Mouse (Mus musculus): ENCODE measurements around the gene Hes5.

Hes5 gene

DNA sequence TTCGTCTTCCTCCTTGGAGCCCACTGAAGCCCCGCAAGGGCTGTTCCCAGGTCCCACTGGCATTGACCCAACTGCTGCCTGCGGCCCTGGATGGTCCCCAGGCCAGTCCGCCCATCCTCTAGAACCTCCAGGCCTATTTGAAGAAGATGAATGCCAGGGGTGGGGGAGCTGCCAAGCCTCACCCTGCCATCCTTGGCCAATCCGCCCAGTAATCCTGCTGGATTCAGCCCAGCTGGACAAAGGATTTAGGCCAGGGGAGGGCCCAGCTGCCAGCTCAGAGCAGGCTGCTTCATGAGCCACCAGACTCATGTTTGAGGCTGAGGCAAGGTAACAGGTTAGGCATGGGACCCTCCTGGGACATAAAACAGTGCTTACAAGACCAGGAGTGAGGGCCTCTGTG lies 50.1 kb downstream of the Hes5 start:
- no peak for TF ChIP-seq GATA4 (IDR thresholded peaks at IDR 0.05; ENCODE audit: insufficient replicate concordance, low read length)

DNA sequence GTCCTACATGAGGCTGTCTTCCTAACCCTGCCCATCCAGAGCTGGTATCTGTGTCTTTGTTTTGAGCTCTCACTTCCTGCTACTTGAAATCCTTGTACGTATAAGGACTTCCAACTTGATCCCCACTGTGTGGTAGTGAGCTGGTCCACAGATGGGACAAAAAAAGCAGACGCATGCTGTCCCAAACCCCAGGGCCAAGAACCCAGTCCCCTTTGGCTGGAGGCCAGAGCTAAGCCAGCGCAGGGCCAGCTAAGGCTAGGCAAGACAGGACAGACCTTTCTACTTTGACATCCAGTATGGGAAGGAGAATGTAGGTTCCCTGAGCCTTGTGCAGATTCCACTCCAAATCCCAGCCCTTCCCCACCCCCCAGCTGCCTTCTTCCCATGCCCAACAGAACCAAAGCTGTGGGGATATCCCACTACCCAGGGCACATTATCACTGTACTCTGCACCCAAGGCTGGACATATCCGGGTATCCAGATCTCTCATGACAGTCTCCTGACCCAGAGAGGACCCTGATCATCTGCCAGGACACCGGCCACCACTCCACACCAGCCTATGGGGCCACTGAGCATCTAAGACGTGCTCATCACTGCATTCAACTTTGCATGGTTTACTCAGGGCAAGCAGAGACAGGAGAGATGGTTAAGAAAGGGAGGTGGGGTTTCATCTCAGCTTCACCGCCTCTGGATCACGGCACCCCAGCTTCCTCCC lies 50.7 kb downstream of the Hes5 start:
- TF ChIP-seq GATA4 (IDR thresholded peaks at IDR 0.05; ENCODE audit: insufficient replicate concordance, low read length): no peak

Measured in liver, adult (tissue).